Mouse (Mus musculus) G1E (cell line): Measurements from ENCODE around the gene Csf2ra.
"Not testable (repeated sequence)": the region's sequence is repeated elsewhere in the genome, so short reads cannot be mapped to it uniquely, and the experiment has no call there.

Source experiments
- CTCF ChIP-seq: IDR thresholded peaks from 2 replicates; pipeline ENCODE4 v1.5.1; 2012; ENCODE audit warnings: low read depth, low read length, inconsistent platforms, mixed read lengths
- GATA1 ChIP-seq: IDR thresholded peaks from 2 replicates; pipeline ENCODE4 v1.6.1; 2012; ENCODE audit warnings: borderline replicate concordance, low read length, inconsistent platforms, mixed read lengths
- TAL1 ChIP-seq: conservative IDR thresholded peaks from 2 replicates; pipeline ENCODE4 v1.6.1; 2012; ENCODE audit warnings: low read depth, low read length, inconsistent platforms, mixed read lengths

- not testable (repeated sequence) for TF ChIP-seq CTCF, TAL1, GATA1
Observed at GRCm38 (mm10) chr19:61269141-61269540, 40.9 kb upstream of the Csf2ra start.
